Mouse (Mus musculus) gastrocnemius, postnatal 4 days (tissue): Measurements from ENCODE around the gene Oma1. TPM values are rescaled to one million over a fixed set of nuclear protein-coding genes. Genes with fewer than 3 reads are reported as not detected.

Experiments
- DNase-seq, 2 experiments: peaks; one replicate each; pipeline ENCODE4 v3.0.0; 2021 to 2022; ENCODE audit warnings: low spot score in 2 of 2, mixed read lengths in 2 of 2
- long read RNA-seq, 2 experiments: library from polyadenylated mRNA; stranded (forward); transcript quantifications; one replicate each; pipeline ENCODE4 v2.0.0; 2021
- total RNA-seq, 2 experiments: library from RNA; stranded (reverse); gene quantifications; 2 replicates each; pipeline ENCODE4 v1.2.3; 2021

Gene Oma1
- total RNA-seq, result 10 to 100 TPM; 16.0 to 16.3 TPM
- long read RNA-seq, experiment 1, transcript Oma1-201 (9 exons, 1,915 nt), result major isoform, 10 of 15 reads
- long read RNA-seq, experiment 1, partial matches to known transcripts, result 1 of 15 reads
- long read RNA-seq, experiment 1, other reads (novel, unspliced or antisense), result 4 of 15 reads
- long read RNA-seq, experiment 2, transcript Oma1-201 (9 exons, 1,915 nt), result major isoform, 25 of 31 reads
- long read RNA-seq, experiment 2, partial matches to known transcripts, result 0 of 31 reads
- long read RNA-seq, experiment 2, other reads (novel, unspliced or antisense), result 6 of 31 reads

GRCm38 (mm10) chr4:103313587-103314525 is at the start of gene Oma1:
Gene Oma1, plus strand, starts transcription at chr4:103313812.
- DNase-seq, result peak; percentile 98 to 99

GRCm38 (mm10) chr4:103263812-103264396 is 49.7 kb upstream of the Oma1 start:
- no peak for DNase-seq

- DNase-seq, result no peak
Observed at GRCm38 (mm10) chr4:103265166-103265565, 48.4 kb upstream of the Oma1 start.

- no peak for DNase-seq
Observed at GRCm38 (mm10) chr4:103269336-103269735, 44.3 kb upstream of the Oma1 start.

GRCm38 (mm10) chr4:103273021-103273420 is 40.6 kb upstream of the Oma1 start:
- no peak for DNase-seq

GRCm38 (mm10) chr4:103288342-103288741 is 25.3 kb upstream of the Oma1 start:
- DNase-seq, result no peak

GRCm38 (mm10) chr4:103290763-103291162 is 22.8 kb upstream of the Oma1 start, which contains the start of gene 4921539E11Rik:
Gene 4921539E11Rik, minus strand, starts transcription at chr4:103290863.
- no peak for DNase-seq

- peak in 1 of 2 experiments; percentile 29 for DNase-seq
Observed at GRCm38 (mm10) chr4:103299342-103299741, 14.3 kb upstream of the Oma1 start.

GRCm38 (mm10) chr4:103303851-103304250 is 9.8 kb upstream of the Oma1 start:
- DNase-seq, result no peak

- DNase-seq, result no peak
Observed at GRCm38 (mm10) chr4:103314526-103314910, 906 bp downstream of the Oma1 start.

- DNase-seq, result no peak
Observed at GRCm38 (mm10) chr4:103315861-103316260, 2.2 kb downstream of the Oma1 start.

- no peak for DNase-seq
Observed at GRCm38 (mm10) chr4:103321461-103321860, 7.8 kb downstream of the Oma1 start.

GRCm38 (mm10) chr4:103324688-103325451 is 11.3 kb downstream of the Oma1 start:
- DNase-seq, result no peak

- no peak for DNase-seq
Observed at GRCm38 (mm10) chr4:103326994-103327393, 13.4 kb downstream of the Oma1 start.

GRCm38 (mm10) chr4:103329348-103329747 is 15.7 kb downstream of the Oma1 start:
- DNase-seq, result no peak

GRCm38 (mm10) chr4:103335134-103335533 is 21.5 kb downstream of the Oma1 start:
- no peak for DNase-seq

GRCm38 (mm10) chr4:103340726-103341125 is 27.1 kb downstream of the Oma1 start:
- no peak for DNase-seq

- no peak for DNase-seq
Observed at GRCm38 (mm10) chr4:103341620-103342019, 28.0 kb downstream of the Oma1 start.

GRCm38 (mm10) chr4:103346058-103346457 is 32.4 kb downstream of the Oma1 start:
- no peak for DNase-seq

- no peak for DNase-seq
Observed at GRCm38 (mm10) chr4:103346849-103347248, 33.2 kb downstream of the Oma1 start.

GRCm38 (mm10) chr4:103349219-103349618 is 35.6 kb downstream of the Oma1 start:
- DNase-seq, result no peak
